Mouse (Mus musculus): ENCODE results near the gene C1ql2. TPM values are rescaled to one million over a fixed set of nuclear protein-coding genes. Genes with fewer than 3 reads are reported as not detected.

C1ql2 gene
- polyA plus RNA-seq, 1 experiment from 2014 or later: not detected

DNA sequence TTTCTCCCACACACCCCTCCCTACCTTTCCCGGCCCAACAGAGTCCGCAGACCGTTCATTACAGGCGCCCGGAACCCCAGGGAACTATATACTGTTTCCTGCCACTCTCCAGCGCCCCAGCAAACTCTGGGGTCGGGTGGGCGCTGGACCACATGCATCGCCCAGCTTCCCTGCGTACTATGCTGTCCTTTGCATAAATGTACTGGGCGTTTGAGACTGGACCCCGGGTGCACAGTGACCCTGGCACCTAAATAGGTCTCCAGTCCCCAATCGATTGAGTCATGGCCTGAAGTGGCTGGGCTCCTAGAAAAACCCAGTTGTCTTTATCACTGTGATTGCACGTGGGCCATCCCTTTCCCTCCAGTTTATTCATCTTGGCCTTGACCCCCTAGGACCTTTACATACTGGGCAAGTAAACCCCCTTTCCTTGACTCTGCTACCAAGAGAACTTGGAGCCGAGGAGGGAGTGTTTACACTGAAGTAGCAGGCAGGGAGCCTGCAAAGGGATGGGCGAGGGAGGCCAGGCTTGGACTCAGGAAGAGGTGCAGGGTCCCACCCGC, 1.5 kb downstream of the C1ql2 start:
- WGBS: 4% methylated on average over 17 of the region's 17 CpGs
- ATAC-seq (no peak), DNase-seq (ENCODE audit: low spot score) (no peak)
- no peaks in the 10 kb centered on the region for H3K4me1 ChIP-seq (ENCODE audit: insufficient read depth, low read depth, low read length)
- H3K9ac ChIP-seq (replicated peaks; ENCODE audit: low read depth): no peak overlapping the region
- TF ChIP-seq EP300 (IDR thresholded peaks at IDR 0.05) (no peak), CTCF (IDR thresholded peaks at IDR 0.05) (no peak)
- peaks cover 45% of the 10 kb centered on the region for H3K27me3 ChIP-seq (replicated peaks; ENCODE audit: insufficient read depth, low read length)
- no peaks in the 10 kb centered on the region for H3K36me3 ChIP-seq (ENCODE audit: insufficient read depth, low read length)
- peak overlapping the region; percentile 46 for H3K4me2 ChIP-seq (replicated peaks; ENCODE audit: low read depth, low read length)
- no peaks in the 10 kb centered on the region for H3K9me3 ChIP-seq (ENCODE audit: low read length)
- no peak overlapping the region for H3K27ac ChIP-seq (ENCODE audit: low read length)
- H3K4me3 ChIP-seq (ENCODE audit: low read depth, low read length): peak overlapping the region; percentile 10; the same call in 1 of the 2 replicates

GRCm38 (mm10) chr1:120342371-120342821, 2.0 kb downstream of the C1ql2 start:
- Histone ChIP-seq H3K9ac (replicated peaks; ENCODE audit: low read depth) (no peak overlapping the region), H3K36me3 (ENCODE audit: insufficient read depth, low read length) (no peaks in the 10 kb centered on the region), H3K4me2 (replicated peaks; ENCODE audit: low read depth, low read length) (peak overlapping the region; percentile 46), H3K4me1 (ENCODE audit: insufficient read depth, low read depth, low read length) (no peaks in the 10 kb centered on the region), H3K9me3 (ENCODE audit: low read length) (no peaks in the 10 kb centered on the region), H3K27ac (ENCODE audit: low read length) (no peak overlapping the region), H3K27me3 (replicated peaks; ENCODE audit: insufficient read depth, low read length) (peaks cover 45% of the 10 kb centered on the region), H3K4me3 (ENCODE audit: low read depth, low read length) (peak overlapping the region; percentile 10; the same call in 1 of the 2 replicates)
- DNase-seq (ENCODE audit: low spot score) (peak; percentile 24), ATAC-seq (no peak)
- under 1% methylated on average over 34 of the region's 34 CpGs for WGBS
- TF ChIP-seq EP300 (IDR thresholded peaks at IDR 0.05) (no peak), CTCF (IDR thresholded peaks at IDR 0.05) (peak; percentile 34; the same call in 1 of the 2 replicates)

- WGBS: 26% methylated on average over 7 of the region's 7 CpGs
Observed at GRCm38 (mm10) chr1:120345001-120345400, 4.6 kb downstream of the C1ql2 start.

GRCm38 (mm10) chr1:120354387-120354786, 14.0 kb downstream of the C1ql2 start:
- WGBS: 33% methylated on average over 2 of the region's 2 CpGs
- Histone ChIP-seq H3K9ac (replicated peaks; ENCODE audit: low read depth) (no peak overlapping the region), H3K27ac (ENCODE audit: low read length) (no peak overlapping the region), H3K4me3 (ENCODE audit: low read depth, low read length) (no peak overlapping the region), H3K36me3 (ENCODE audit: insufficient read depth, low read length) (no peaks in the 10 kb centered on the region), H3K9me3 (ENCODE audit: low read length) (no peaks in the 10 kb centered on the region), H3K4me1 (ENCODE audit: insufficient read depth, low read depth, low read length) (peaks cover 4% of the 10 kb centered on the region; the same call in 1 of the 2 replicates), H3K4me2 (replicated peaks; ENCODE audit: low read depth, low read length) (no peak overlapping the region), H3K27me3 (replicated peaks; ENCODE audit: insufficient read depth, low read length) (no peaks in the 10 kb centered on the region)
- DNase-seq (ENCODE audit: low spot score) (no peak), ATAC-seq (no peak)
- TF ChIP-seq EP300 (IDR thresholded peaks at IDR 0.05) (no peak), CTCF (IDR thresholded peaks at IDR 0.05) (no peak)

More at GRCm38 (mm10) chr1:120345001-120345400, 4.6 kb downstream of the C1ql2 start:
- ATAC-seq (no peak), DNase-seq (ENCODE audit: low spot score) (no peak)
- Histone ChIP-seq H3K36me3 (ENCODE audit: insufficient read depth, low read length) (no peaks in the 10 kb centered on the region), H3K4me2 (replicated peaks; ENCODE audit: low read depth, low read length) (no peak overlapping the region), H3K4me1 (ENCODE audit: insufficient read depth, low read depth, low read length) (no peaks in the 10 kb centered on the region), H3K27ac (ENCODE audit: low read length) (no peak overlapping the region), H3K4me3 (ENCODE audit: low read depth, low read length) (no peak overlapping the region), H3K27me3 (replicated peaks; ENCODE audit: insufficient read depth, low read length) (peaks cover 35% of the 10 kb centered on the region), H3K9ac (replicated peaks; ENCODE audit: low read depth) (no peak overlapping the region), H3K9me3 (ENCODE audit: low read length) (no peaks in the 10 kb centered on the region)
- TF ChIP-seq EP300 (IDR thresholded peaks at IDR 0.05) (no peak), CTCF (IDR thresholded peaks at IDR 0.05) (no peak)

GRCm38 (mm10) chr1:120357371-120358274, 17.2 kb downstream of the C1ql2 start:
- no peak overlapping the region for H3K4me3 ChIP-seq (ENCODE audit: low read depth, low read length)
- H3K4me2 ChIP-seq (replicated peaks; ENCODE audit: low read depth, low read length): no peak overlapping the region
- WGBS: 12% methylated on average over 16 of the region's 16 CpGs
- H3K27me3 ChIP-seq (replicated peaks; ENCODE audit: insufficient read depth, low read length): no peaks in the 10 kb centered on the region
- H3K4me1 ChIP-seq (ENCODE audit: insufficient read depth, low read depth, low read length): peaks cover 4% of the 10 kb centered on the region; the same call in 1 of the 2 replicates
- H3K27ac ChIP-seq (ENCODE audit: low read length): no peak overlapping the region
- DNase-seq (ENCODE audit: low spot score) (peak; percentile 91), ATAC-seq (peak; percentile 98)
- no peak overlapping the region for H3K9ac ChIP-seq (replicated peaks; ENCODE audit: low read depth)
- no peaks in the 10 kb centered on the region for H3K36me3 ChIP-seq (ENCODE audit: insufficient read depth, low read length)
- TF ChIP-seq CTCF (IDR thresholded peaks at IDR 0.05): no peak
- TF ChIP-seq EP300 (IDR thresholded peaks at IDR 0.05): peak; percentile 56
- H3K9me3 ChIP-seq (ENCODE audit: low read length): no peaks in the 10 kb centered on the region

DNA sequence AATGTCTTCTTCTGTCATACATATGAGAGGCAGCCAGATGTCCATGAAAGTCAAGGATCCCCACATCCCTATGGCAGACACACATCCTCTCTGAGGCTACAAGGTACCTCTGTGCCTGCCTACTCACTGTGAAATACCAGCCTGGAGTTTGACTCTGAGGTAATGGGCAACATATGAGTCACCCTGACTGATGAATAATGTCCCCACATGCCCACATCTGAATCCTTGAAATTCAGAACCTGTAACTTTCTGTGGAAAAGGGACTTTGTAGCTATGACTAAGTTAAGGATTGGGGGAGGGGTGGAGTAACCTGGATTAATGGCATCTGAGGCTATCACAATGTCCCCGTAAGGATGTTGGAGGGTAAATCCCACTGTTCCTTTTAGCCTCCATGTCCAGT, 23.3 kb downstream of the C1ql2 start:
- ATAC-seq (no peak), DNase-seq (ENCODE audit: low spot score) (no peak)
- Histone ChIP-seq H3K27me3 (replicated peaks; ENCODE audit: insufficient read depth, low read length) (no peaks in the 10 kb centered on the region), H3K27ac (ENCODE audit: low read length) (no peak overlapping the region), H3K9ac (replicated peaks; ENCODE audit: low read depth) (no peak overlapping the region), H3K4me2 (replicated peaks; ENCODE audit: low read depth, low read length) (no peak overlapping the region), H3K4me1 (ENCODE audit: insufficient read depth, low read depth, low read length) (no peaks in the 10 kb centered on the region), H3K9me3 (ENCODE audit: low read length) (no peaks in the 10 kb centered on the region), H3K36me3 (ENCODE audit: insufficient read depth, low read length) (no peaks in the 10 kb centered on the region), H3K4me3 (ENCODE audit: low read depth, low read length) (no peak overlapping the region)
- 74% methylated on average over 1 of the region's 1 CpGs for WGBS
- TF ChIP-seq EP300 (IDR thresholded peaks at IDR 0.05): no peak
- TF ChIP-seq CTCF (IDR thresholded peaks at IDR 0.05): no peak
